Mouse (Mus musculus) limb, embryonic 10.5 days (tissue): ENCODE results near the gene Unk. TPM values are rescaled to one million over a fixed set of nuclear protein-coding genes. Genes with fewer than 3 reads are reported as not detected.

Source experiments
- DNase-seq: peaks from one replicate; pipeline ENCODE4 v3.0.0-alpha.2; 2017; ENCODE audit warnings: low spot score
- H3K27ac ChIP-seq: fragments of 300-500 bp; sonication (generic); 2 replicates; pipeline ENCODE4 v1.5.1; 2016; ENCODE audit warnings: mild to moderate bottlenecking
- H3K27me3 ChIP-seq: fragments of 300-500 bp; sonication (generic); 2 replicates; pipeline ENCODE4 v1.6.1; 2016; ENCODE audit warnings: low read depth, mild to moderate bottlenecking; ENCODE audit not compliant: poor library complexity, severe bottlenecking
- H3K36me3 ChIP-seq: fragments of 300-500 bp; sonication (generic); 2 replicates; pipeline ENCODE4 v1.6.1; 2016; ENCODE audit warnings: mild to moderate bottlenecking, moderate library complexity
- H3K4me1 ChIP-seq: fragments of 300-500 bp; sonication (generic); 2 replicates; pipeline ENCODE4 v1.6.1; 2016
- H3K4me3 ChIP-seq: fragments of 300-500 bp; sonication (generic); 2 replicates; pipeline ENCODE4 v1.5.1; 2016; ENCODE audit warnings: mild to moderate bottlenecking, moderate library complexity
- H3K9me3 ChIP-seq: fragments of 300-500 bp; sonication (generic); replicated peaks from 2 replicates; pipeline ENCODE4 v1.6.1; 2016; ENCODE audit warnings: mild to moderate bottlenecking
- WGBS: fragments of 180-500 bp; shearing (Covaris S2); methylation state at CpG from one replicate; pipeline ENCODE4 v1.1.7; 2016; 5-methylcytosine and 5-hydroxymethylcytosine counted together
- polyA plus RNA-seq: library from polyadenylated mRNA; unstranded; fragments of >200 nt; fragmentation: Nextera tagmentation; extraction: Ambion mirVana; gene quantifications from 2 replicates; pipeline ENCODE4 v1.2.1, GENCODE M21; 2016

Gene Unk
- polyA plus RNA-seq, 1 experiment from 2014 or later: 53.2 TPM

DNA sequence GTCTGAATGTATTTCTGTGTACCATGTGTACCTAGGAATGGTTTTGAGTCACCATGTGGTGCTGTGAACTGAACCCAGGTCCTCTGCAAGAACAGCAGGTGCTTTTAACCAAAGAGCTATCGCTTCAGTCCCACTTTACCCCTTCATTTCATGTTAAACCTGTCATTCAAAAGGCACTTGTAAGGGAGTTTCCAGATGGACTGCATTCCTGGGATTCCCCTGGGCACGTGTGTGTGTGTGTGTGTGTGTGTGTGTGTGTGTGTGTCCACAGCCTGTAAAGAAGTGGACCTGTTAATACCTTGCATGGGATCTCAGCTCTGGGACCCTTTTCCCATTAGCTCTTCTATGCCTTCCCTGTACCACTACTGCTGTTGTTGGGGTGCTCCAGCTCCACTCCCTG, 19.5 kb downstream of the Unk start:
- no peak for DNase-seq
- 86% methylated on average over 2 of the region's 2 CpGs for WGBS
- Histone ChIP-seq H3K27ac (no peak overlapping the region), H3K36me3 (peaks cover 100% of the 10 kb centered on the region), H3K4me3 (no peak overlapping the region), H3K4me1 (no peaks in the 10 kb centered on the region), H3K9me3 (no peaks in the 10 kb centered on the region), H3K27me3 (no peaks in the 10 kb centered on the region)

DNA sequence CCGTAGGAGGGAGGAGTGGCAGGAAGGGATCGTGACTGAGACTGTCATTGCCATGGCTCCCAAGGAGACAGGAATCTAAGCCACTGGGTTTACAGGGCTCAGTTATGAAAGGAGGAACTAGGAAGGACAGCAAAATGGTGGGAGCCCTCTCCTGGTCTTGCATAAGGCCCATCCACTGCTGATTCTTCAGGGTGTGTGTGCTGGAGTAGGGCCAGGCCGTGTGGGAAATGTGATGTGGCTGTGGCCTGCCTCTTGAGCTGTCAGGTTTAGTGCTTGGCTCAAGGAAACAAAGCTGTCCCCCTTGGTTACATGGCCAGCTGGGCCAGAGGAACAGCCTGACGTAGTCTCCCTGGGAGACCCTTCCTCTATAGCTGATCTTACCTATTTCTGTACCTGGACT, 20.1 kb downstream of the Unk start:
- WGBS: 94% methylated on average over 4 of the region's 4 CpGs
- Histone ChIP-seq H3K9me3 (no peaks in the 10 kb centered on the region), H3K27me3 (no peaks in the 10 kb centered on the region), H3K27ac (no peak overlapping the region), H3K4me1 (no peaks in the 10 kb centered on the region), H3K36me3 (peaks cover 100% of the 10 kb centered on the region), H3K4me3 (no peak overlapping the region)
- no peak for DNase-seq

DNA sequence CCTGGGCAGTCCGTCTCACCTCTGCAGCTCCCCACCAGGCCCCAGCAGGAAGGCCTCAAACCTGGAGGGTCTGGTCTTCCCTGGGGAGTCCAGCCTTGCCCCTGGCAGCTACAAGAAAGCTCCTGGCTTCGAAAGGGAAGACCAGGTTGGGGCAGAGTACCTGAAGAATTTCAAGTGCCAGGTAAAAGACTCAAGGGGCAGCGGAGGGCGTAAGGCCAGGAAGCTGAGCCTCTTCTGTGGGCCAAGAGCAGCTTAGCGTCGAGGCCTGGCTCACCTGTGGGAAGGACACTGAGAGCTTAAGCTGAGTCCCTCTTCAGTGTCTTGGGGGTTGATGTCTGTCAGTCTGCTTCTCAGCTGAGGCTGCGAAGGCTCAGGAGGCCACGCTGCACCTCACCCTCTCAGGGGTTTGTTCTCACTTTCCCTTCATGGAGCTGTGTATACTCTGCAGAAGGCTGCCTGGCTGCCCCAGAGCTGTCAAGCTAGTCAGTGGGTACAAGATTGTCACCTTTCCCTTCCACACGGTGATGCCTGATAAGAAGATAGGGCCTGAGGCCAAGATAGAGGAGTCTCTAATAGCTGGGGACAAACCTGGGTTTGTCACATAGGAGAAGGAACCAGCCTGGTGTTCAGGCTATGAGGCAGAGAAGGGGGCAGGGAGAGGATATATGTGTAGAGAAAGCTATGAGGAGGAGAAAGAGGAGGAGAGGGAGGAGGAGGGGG, 23.5 kb downstream of the Unk start:
- 98% methylated on average over 9 of the region's 9 CpGs for WGBS

DNA sequence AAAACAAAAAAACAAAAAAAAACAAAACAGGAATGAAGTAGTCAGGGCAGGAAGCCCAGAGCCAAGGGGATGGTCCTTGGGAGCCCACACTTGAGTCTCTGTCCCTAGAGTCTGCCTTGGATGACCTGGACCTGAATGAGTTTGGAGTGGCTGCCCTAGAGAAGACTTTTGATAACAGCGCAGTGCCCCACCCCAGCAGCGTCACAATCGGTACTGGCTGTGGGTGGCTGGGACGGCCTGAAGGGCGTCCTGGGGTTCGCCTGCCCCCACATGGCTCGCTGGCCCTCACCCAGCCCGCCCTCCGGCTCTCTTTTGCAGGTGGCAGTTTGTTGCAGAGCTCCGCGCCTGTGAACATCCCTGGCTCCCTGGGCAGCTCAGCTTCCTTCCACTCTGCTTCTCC, 25.8 kb downstream of the Unk start:
- no peaks in the 10 kb centered on the region for H3K27me3 ChIP-seq
- peaks cover 100% of the 10 kb centered on the region for H3K36me3 ChIP-seq
- WGBS: 94% methylated on average over 11 of the region's 11 CpGs

More for the DNA sequence above, 23.5 kb downstream of the Unk start:
- DNase-seq: no peak
- Histone ChIP-seq H3K27ac (no peak overlapping the region), H3K9me3 (no peaks in the 10 kb centered on the region), H3K4me3 (no peak overlapping the region), H3K4me1 (no peaks in the 10 kb centered on the region), H3K27me3 (no peaks in the 10 kb centered on the region), H3K36me3 (peaks cover 100% of the 10 kb centered on the region)

DNA sequence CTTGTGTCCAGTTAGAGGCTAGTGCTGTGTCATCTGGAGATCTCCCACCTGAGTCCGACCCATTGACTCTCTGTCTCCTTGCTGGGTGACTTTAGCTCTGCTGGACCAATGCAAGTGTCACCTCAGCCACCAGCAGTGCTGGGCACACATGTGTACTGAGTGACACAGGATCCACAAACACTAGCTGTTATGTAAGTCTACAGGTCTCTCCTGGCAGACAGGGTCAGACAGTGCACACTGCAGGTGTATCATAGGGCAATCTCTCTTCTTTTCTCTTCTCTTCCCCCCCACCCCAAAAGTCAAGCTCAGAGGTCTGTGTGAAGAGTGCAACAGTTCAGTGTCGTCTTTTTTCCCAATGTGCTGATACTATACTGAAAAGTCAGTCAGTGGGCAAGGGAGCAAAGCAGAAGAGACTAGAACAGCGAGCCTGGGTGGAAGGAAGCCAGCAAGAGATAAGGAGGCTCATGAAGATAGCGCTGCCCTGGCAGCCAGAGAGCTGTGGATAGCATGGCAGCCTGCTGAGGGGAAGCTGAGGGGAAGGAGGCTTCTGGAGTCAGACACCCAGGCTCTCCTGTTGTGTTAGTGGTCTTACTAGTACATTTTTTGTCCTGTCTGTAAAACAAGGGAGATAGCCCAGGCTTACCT, 27.2 kb downstream of the Unk start:
- no peaks in the 10 kb centered on the region for H3K27me3 ChIP-seq
- 88% methylated on average over 4 of the region's 4 CpGs for WGBS
- H3K36me3 ChIP-seq: peaks cover 100% of the 10 kb centered on the region
- DNase-seq: no peak
- no peak overlapping the region for H3K27ac ChIP-seq
- no peaks in the 10 kb centered on the region for H3K9me3 ChIP-seq
- H3K4me1 ChIP-seq: 0 out of 2 replicates have a peak, but pooled peaks cover 2% of the 10 kb centered on the region
- no peak overlapping the region for H3K4me3 ChIP-seq

More for the DNA sequence above, 25.8 kb downstream of the Unk start:
- no peaks in the 10 kb centered on the region for H3K9me3 ChIP-seq
- no peak overlapping the region for H3K27ac ChIP-seq
- DNase-seq: no peak
- H3K4me1 ChIP-seq: 0 out of 2 replicates have a peak, but pooled peaks cover 2% of the 10 kb centered on the region
- no peak overlapping the region for H3K4me3 ChIP-seq

DNA sequence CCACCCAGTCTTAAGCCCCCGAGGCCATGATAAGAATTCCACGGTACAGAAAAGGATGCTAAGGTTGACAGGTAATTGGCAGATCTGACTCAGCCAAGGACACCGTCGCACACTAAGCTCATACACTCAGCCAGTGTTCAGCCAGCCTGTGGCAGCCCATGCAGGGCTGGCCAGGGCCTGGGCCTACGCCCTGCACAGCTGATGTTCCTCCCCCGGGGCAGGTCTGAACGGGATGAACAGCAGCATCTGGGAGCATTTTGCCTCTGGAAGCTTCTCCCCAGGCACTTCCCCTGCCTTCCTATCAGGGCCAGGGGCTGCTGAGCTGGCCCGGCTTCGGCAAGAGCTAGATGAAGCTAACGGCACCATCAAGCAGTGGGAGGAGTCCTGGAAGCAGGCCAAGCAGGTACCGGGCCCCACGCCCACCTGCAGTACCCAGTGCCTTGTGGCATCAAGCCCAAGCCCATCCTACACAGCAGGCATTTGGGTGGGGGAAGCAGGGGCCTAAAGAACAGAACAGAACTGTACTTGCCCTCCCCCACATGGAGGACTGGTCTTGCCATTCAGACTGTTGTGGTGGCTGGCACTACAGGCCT, 28.0 kb downstream of the Unk start:
- H3K27ac ChIP-seq: no peak overlapping the region
- WGBS: 87% methylated on average over 12 of the region's 12 CpGs
- H3K4me3 ChIP-seq: no peak overlapping the region
- peaks cover 100% of the 10 kb centered on the region for H3K36me3 ChIP-seq
- no peaks in the 10 kb centered on the region for H3K9me3 ChIP-seq
- 0 out of 2 replicates have a peak, but pooled peaks cover 2% of the 10 kb centered on the region for H3K4me1 ChIP-seq
- DNase-seq: no peak
- H3K27me3 ChIP-seq: no peaks in the 10 kb centered on the region

DNA sequence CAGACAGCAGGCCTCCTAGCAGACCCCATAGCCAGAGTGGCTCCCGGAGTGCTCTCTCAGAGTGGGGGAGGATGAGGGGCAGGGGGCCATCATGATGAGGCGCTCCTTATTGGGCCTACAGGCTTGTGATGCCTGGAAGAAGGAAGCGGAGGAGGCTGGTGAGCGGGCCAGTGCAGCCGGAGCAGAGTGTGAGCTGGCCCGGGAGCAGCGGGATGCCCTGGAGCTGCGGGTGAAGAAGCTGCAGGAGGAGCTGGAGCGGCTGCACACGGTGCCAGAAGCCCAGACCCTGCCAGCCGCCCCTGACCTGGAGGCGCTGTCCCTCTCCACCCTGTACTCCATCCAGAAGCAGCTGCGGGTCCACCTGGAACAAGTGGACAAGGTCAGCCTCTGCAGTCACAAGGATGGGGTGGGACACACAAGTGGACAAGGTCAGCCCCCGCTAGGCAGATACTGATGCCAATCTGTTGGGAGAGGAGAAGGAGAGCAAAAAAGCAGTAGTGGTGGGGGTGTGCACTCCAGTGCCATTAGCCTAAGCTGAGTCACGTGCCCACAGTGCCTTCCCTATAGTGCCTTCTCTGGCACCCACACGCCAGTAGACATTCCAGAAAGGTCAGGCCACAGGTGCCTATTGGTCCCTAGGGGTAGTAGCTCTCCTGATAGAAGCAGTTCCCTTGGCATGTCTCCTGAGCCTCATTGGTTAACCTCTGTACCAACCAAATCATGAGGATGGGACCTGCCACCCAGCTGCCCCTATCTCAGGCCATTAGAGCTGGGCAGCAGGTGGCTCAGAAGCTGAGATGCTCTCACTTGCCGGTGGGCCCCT, 29.0 kb downstream of the Unk start:
- H3K36me3 ChIP-seq: peaks cover 92% of the 10 kb centered on the region
- no peak overlapping the region for H3K27ac ChIP-seq
- H3K27me3 ChIP-seq: no peaks in the 10 kb centered on the region
- 93% methylated on average over 17 of the region's 17 CpGs for WGBS
- no peak for DNase-seq
- 0 out of 2 replicates have a peak, but pooled peaks cover 2% of the 10 kb centered on the region for H3K4me1 ChIP-seq
- H3K9me3 ChIP-seq: no peaks in the 10 kb centered on the region
- no peak overlapping the region for H3K4me3 ChIP-seq

DNA sequence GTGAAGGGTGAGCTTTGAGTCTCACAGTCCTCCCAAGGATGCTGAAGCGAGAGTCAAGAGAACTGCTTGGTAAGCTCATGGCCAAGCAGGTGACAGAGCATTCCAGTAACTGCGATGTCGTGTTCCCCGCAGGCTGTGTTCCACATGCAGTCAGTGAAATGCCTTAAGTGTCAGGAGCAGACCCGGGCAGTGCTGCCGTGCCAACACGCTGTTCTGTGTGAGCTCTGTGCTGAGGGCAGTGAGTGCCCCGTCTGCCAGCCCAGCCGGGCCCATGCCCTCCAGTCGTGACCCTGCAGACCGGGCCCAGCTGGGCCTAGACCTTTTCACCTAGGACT, 29.5 kb downstream of the Unk start:
- 0 out of 2 replicates have a peak, but pooled peaks cover 2% of the 10 kb centered on the region for H3K4me1 ChIP-seq
- H3K27me3 ChIP-seq: no peaks in the 10 kb centered on the region
- no peak for DNase-seq
- WGBS: 95% methylated on average over 11 of the region's 11 CpGs
- H3K27ac ChIP-seq: no peak overlapping the region
- H3K36me3 ChIP-seq: peaks cover 86% of the 10 kb centered on the region
- H3K4me3 ChIP-seq: no peak overlapping the region
- H3K9me3 ChIP-seq: no peaks in the 10 kb centered on the region

DNA sequence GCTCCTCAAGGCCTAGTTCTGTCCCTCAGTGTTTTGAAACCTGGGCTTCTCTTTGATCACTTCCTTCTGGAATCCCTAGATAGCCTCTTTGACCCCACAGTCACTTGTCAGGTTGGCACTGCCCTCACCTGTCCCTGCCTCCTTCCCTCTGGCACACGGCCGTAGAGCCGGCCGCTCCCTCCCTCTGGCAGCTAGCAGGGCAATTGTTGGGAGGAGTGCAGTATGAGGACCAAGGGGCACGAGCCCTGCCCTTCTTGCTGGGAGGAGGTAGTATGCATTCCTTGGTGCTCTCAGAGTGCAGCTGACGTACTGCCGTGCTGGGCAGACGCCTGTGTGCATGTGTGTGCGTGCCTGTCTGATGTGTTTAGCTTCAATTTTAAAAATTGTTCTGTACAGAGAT, 30.5 kb downstream of the Unk start:
- Histone ChIP-seq H3K9me3 (no peaks in the 10 kb centered on the region), H3K4me1 (0 out of 2 replicates have a peak, but pooled peaks cover 2% of the 10 kb centered on the region), H3K27me3 (no peaks in the 10 kb centered on the region), H3K4me3 (no peak overlapping the region), H3K27ac (no peak overlapping the region), H3K36me3 (peaks cover 76% of the 10 kb centered on the region)
- WGBS: 88% methylated on average over 9 of the region's 9 CpGs
- no peak for DNase-seq

DNA sequence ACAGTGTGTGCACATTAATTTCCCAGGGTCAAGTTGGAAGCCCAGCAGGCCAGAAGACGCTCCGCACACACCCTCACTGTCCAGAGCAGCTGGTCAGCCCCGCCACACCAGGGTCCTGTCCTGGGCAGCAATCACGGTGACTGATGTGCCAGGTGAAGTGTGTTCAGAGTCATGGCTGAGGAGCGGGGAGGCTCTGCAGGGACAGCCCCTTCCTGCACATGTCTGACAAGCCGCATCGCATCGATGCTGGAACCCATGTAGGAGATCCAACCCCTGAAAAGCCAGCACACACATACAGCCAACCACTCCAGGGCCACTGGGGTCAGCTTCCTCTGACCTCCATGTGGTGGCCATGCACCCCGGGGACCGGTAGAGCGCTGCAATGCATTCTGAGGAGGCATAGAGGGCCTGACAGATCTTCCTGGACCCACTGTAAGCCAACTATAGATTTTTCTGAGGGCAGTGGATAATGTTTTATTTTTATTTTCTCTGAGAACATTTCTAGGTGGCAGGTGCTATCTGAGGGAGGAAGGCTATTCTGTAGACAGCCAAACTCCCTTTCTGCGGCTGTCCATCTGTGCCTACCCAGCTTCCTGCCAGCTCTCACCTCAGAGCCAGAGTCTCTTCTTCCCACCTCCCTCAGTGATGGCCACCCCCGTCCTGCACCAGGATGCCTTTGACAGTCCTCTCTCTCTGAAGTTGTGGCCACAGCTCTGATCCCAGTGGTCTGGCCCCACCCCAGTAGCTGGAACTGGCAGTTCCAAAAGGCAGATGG, 31.7 kb downstream of the Unk start:
- no peaks in the 10 kb centered on the region for H3K27me3 ChIP-seq
- 89% methylated on average over 13 of the region's 13 CpGs for WGBS
- H3K4me1 ChIP-seq: 0 out of 2 replicates have a peak, but pooled peaks cover 2% of the 10 kb centered on the region
- H3K27ac ChIP-seq: no peak overlapping the region
- no peak for DNase-seq
- H3K4me3 ChIP-seq: no peak overlapping the region
- H3K9me3 ChIP-seq: no peaks in the 10 kb centered on the region
- peaks cover 64% of the 10 kb centered on the region for H3K36me3 ChIP-seq

DNA sequence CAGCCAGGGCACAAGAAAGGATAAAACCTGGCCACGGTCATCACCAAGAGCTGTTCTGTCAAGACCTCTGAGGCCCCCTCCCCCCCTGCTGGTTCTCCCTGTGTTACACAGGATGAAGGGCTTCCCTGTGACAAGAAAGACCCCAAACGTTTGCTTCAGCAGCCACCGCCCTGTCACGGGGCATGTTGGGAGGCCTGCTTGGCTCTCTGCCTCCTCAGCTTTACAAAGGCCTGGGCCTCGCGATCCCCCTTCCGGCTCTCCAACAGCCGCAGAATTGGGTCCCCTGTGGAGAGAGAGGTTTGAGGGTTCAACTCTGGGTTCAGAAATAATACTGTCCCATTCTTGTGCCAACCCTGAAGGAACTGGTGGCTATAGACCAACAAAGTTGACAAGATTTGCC, 32.4 kb downstream of the Unk start:
- Histone ChIP-seq H3K27me3 (no peaks in the 10 kb centered on the region), H3K9me3 (no peaks in the 10 kb centered on the region), H3K4me1 (0 out of 2 replicates have a peak, but pooled peaks cover 2% of the 10 kb centered on the region), H3K27ac (no peak overlapping the region), H3K36me3 (peaks cover 57% of the 10 kb centered on the region), H3K4me3 (no peak overlapping the region)
- no peak for DNase-seq
- WGBS: 67% methylated on average over 8 of the region's 8 CpGs

DNA sequence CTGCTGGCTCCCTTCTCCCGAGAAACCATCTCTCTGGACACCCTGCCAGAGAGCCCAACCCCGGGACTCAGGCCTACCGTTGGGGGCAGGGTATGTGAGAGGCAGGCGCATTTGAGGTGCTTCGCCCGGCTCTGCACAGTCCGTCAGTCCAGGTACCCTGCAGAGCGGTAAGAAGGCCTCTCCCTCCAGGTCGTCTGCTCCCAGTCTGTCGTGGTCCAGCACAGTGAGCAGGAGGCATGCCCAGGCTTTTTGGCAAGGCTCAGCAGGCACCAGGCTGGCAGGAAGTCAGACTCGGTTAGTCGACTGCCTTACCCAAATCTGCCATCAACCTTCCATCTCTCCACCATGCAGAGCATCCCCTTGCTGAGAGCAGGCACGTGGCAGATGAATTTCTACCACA, 33.4 kb downstream of the Unk start:
- no peak for DNase-seq
- Histone ChIP-seq H3K36me3 (peaks cover 47% of the 10 kb centered on the region), H3K4me1 (0 out of 2 replicates have a peak, but pooled peaks cover 2% of the 10 kb centered on the region), H3K27me3 (no peaks in the 10 kb centered on the region), H3K9me3 (no peaks in the 10 kb centered on the region), H3K4me3 (no peak overlapping the region), H3K27ac (no peak overlapping the region)
- WGBS: 72% methylated on average over 13 of the region's 13 CpGs
